Mouse (Mus musculus): Measurements from ENCODE around the gene Zfp653.

Gene Zfp653

GRCm38 (mm10) chr9:22035300-22036044 lies 35.7 kb downstream of the Zfp653 start:
- in situ Hi-C loops (cut with MboI, MseI) = no loop called here

GRCm38 (mm10) chr9:22030386-22030785 lies 40.8 kb downstream of the Zfp653 start:
- in situ Hi-C loops (cut with MboI, MseI) = no loop called here

- in situ Hi-C loops (cut with MboI, MseI) = no loop called here
Measured at GRCm38 (mm10) chr9:22028467-22028866, 42.7 kb downstream of the Zfp653 start.

GRCm38 (mm10) chr9:22024592-22024991 lies 46.6 kb downstream of the Zfp653 start:
- in situ Hi-C loops (cut with MboI, MseI) = no loop called here

- in situ Hi-C loops (cut with MboI, MseI) = no loop called here
Measured at GRCm38 (mm10) chr9:22017208-22017825, 53.9 kb downstream of the Zfp653 start.

GRCm38 (mm10) chr9:22016245-22016644 lies 54.9 kb downstream of the Zfp653 start:
- in situ Hi-C loops (cut with MboI, MseI) = no loop called here

- in situ Hi-C loops (cut with MboI, MseI) = no loop called here
Measured at GRCm38 (mm10) chr9:22012731-22013130, 58.4 kb downstream of the Zfp653 start.

- in situ Hi-C loops (cut with MboI, MseI) = no loop called here
Measured at GRCm38 (mm10) chr9:22011055-22011454, 60.1 kb downstream of the Zfp653 start.
